Mouse (Mus musculus): ENCODE results near the gene AC140267.1. TPM values are rescaled to one million over a fixed set of nuclear protein-coding genes. Genes with fewer than 3 reads are reported as not detected.

AC140267.1 gene
- polyA plus RNA-seq, 1 experiment from 2014 or later = not detected

GRCm38 (mm10) chr15:80250586-80250985, 15.0 kb downstream of the AC140267.1 start:
- 65% methylated on average over 6 of the region's 6 CpGs for WGBS

GRCm38 (mm10) chr15:80253530-80253929, 17.9 kb downstream of the AC140267.1 start:
- Histone ChIP-seq H3K4me3 (ENCODE audit: low read depth, low read length) (no peak overlapping the region), H3K27ac (ENCODE audit: low read depth) (peak overlapping the region; percentile 98; the same call in 1 of the 2 replicates), H3K9ac (peak overlapping the region; percentile 23; the same call in 1 of the 2 replicates), H3K36me3 (ENCODE audit: insufficient read depth) (peaks cover 66% of the 10 kb centered on the region), H3K9me3 (ENCODE audit: low read depth, low read length) (no peaks in the 10 kb centered on the region), H3K27me3 (ENCODE audit: insufficient read depth, low read length) (no peaks in the 10 kb centered on the region), H3K4me1 (ENCODE audit: insufficient read depth) (peaks cover 8% of the 10 kb centered on the region), H3K4me2 (no peak overlapping the region)
- DNase-seq = peak; percentile 66
- TF ChIP-seq CTCF (IDR thresholded peaks at IDR 0.05; ENCODE audit: low read depth) = no peak
- WGBS = 20% methylated on average over 2 of the region's 2 CpGs
- ATAC-seq (ENCODE audit: insufficient read depth) = no peak

More at GRCm38 (mm10) chr15:80250586-80250985, 15.0 kb downstream of the AC140267.1 start:
- ATAC-seq (ENCODE audit: insufficient read depth) (no peak), DNase-seq (no peak)
- peak overlapping the region; percentile 49; the same call in 1 of the 2 replicates for H3K27ac ChIP-seq (ENCODE audit: low read depth)
- no peaks in the 10 kb centered on the region for H3K9me3 ChIP-seq (ENCODE audit: low read depth, low read length)
- no peak for TF ChIP-seq CTCF (IDR thresholded peaks at IDR 0.05; ENCODE audit: low read depth)
- H3K27me3 ChIP-seq (ENCODE audit: insufficient read depth, low read length) = no peaks in the 10 kb centered on the region
- H3K9ac ChIP-seq = no peak overlapping the region; the same call in 1 of the 2 replicates
- H3K36me3 ChIP-seq (ENCODE audit: insufficient read depth) = peaks cover 67% of the 10 kb centered on the region
- no peaks in the 10 kb centered on the region for H3K4me1 ChIP-seq (ENCODE audit: insufficient read depth)
- H3K4me2 ChIP-seq = no peak overlapping the region; the same call in 1 of the 2 replicates
- H3K4me3 ChIP-seq (ENCODE audit: low read depth, low read length) = no peak overlapping the region

- H3K27ac ChIP-seq (ENCODE audit: low read depth) = peak overlapping the region; percentile 98
- peak overlapping the region; percentile 73 for H3K9ac ChIP-seq
- no peak for ATAC-seq (ENCODE audit: insufficient read depth)
- H3K4me1 ChIP-seq (ENCODE audit: insufficient read depth) = peaks cover 8% of the 10 kb centered on the region
- peaks cover 63% of the 10 kb centered on the region for H3K36me3 ChIP-seq (ENCODE audit: insufficient read depth)
- H3K27me3 ChIP-seq (ENCODE audit: insufficient read depth, low read length) = no peaks in the 10 kb centered on the region
- H3K4me3 ChIP-seq (ENCODE audit: low read depth, low read length) = peak overlapping the region; percentile 91
- no peaks in the 10 kb centered on the region for H3K9me3 ChIP-seq (ENCODE audit: low read depth, low read length)
- peak overlapping the region; percentile 94 for H3K4me2 ChIP-seq
- 38% methylated on average over 6 of the region's 6 CpGs for WGBS
- TF ChIP-seq CTCF (IDR thresholded peaks at IDR 0.05; ENCODE audit: low read depth) = no peak
- DNase-seq = peak; percentile 55
These were observed 18.6 kb downstream of the AC140267.1 start for GRCm38 (mm10) chr15:80254207-80254606.

GRCm38 (mm10) chr15:80254847-80255645, 19.4 kb downstream of the AC140267.1 start, which contains the start of gene Atf4:
Gene Atf4, plus strand, starts transcription at chr15:80255184.
- H3K4me1 ChIP-seq (ENCODE audit: insufficient read depth) = peaks cover 8% of the 10 kb centered on the region
- under 1% methylated on average over 62 of the region's 62 CpGs for WGBS
- peaks cover 62% of the 10 kb centered on the region for H3K36me3 ChIP-seq (ENCODE audit: insufficient read depth)
- TF ChIP-seq CTCF (IDR thresholded peaks at IDR 0.05; ENCODE audit: low read depth) = no peak
- peak within 1 kb of the TSS; percentile 91 for H3K4me3 ChIP-seq (ENCODE audit: low read depth, low read length)
- DNase-seq = peak; percentile 100
- no peaks in the 10 kb centered on the region for H3K9me3 ChIP-seq (ENCODE audit: low read depth, low read length)
- H3K27me3 ChIP-seq (ENCODE audit: insufficient read depth, low read length) = no peaks in the 10 kb centered on the region
- H3K4me2 ChIP-seq = peak within 1 kb of the TSS; percentile 94
- peak within 1 kb of the TSS; percentile 98 for H3K27ac ChIP-seq (ENCODE audit: low read depth)
- peak within 1 kb of the TSS; percentile 97 for H3K9ac ChIP-seq
- peak; percentile 93 for ATAC-seq (ENCODE audit: insufficient read depth)

- Histone ChIP-seq H3K4me2 (peak overlapping the region; percentile 94), H3K9ac (peak overlapping the region; percentile 97), H3K4me1 (ENCODE audit: insufficient read depth) (peaks cover 8% of the 10 kb centered on the region), H3K9me3 (ENCODE audit: low read depth, low read length) (no peaks in the 10 kb centered on the region), H3K4me3 (ENCODE audit: low read depth, low read length) (peak overlapping the region; percentile 91), H3K27me3 (ENCODE audit: insufficient read depth, low read length) (no peaks in the 10 kb centered on the region), H3K36me3 (ENCODE audit: insufficient read depth) (peaks cover 61% of the 10 kb centered on the region), H3K27ac (ENCODE audit: low read depth) (peak overlapping the region; percentile 98)
- ATAC-seq (ENCODE audit: insufficient read depth) (peak; percentile 52), DNase-seq (peak; percentile 88)
- TF ChIP-seq CTCF (IDR thresholded peaks at IDR 0.05; ENCODE audit: low read depth) = no peak
- WGBS = under 1% methylated on average over 49 of the region's 51 CpGs
These were observed 20.0 kb downstream of the AC140267.1 start for GRCm38 (mm10) chr15:80255646-80256121.

GRCm38 (mm10) chr15:80256242-80256641, 20.6 kb downstream of the AC140267.1 start:
- Histone ChIP-seq H3K9me3 (ENCODE audit: low read depth, low read length) (no peaks in the 10 kb centered on the region), H3K4me3 (ENCODE audit: low read depth, low read length) (peak overlapping the region; percentile 91), H3K27me3 (ENCODE audit: insufficient read depth, low read length) (no peaks in the 10 kb centered on the region), H3K27ac (ENCODE audit: low read depth) (peak overlapping the region; percentile 98), H3K9ac (peak overlapping the region; percentile 97), H3K36me3 (ENCODE audit: insufficient read depth) (peaks cover 57% of the 10 kb centered on the region), H3K4me1 (ENCODE audit: insufficient read depth) (peaks cover 8% of the 10 kb centered on the region), H3K4me2 (peak overlapping the region; percentile 94)
- DNase-seq (no peak), ATAC-seq (ENCODE audit: insufficient read depth) (no peak)
- no peak for TF ChIP-seq CTCF (IDR thresholded peaks at IDR 0.05; ENCODE audit: low read depth)
- 6% methylated on average over 16 of the region's 16 CpGs for WGBS
